Mouse (Mus musculus) embryonic facial prominence, embryonic 10.5 days (tissue): ENCODE data around the gene Vav2. TPM values are rescaled to one million over a fixed set of nuclear protein-coding genes. Genes with fewer than 3 reads are reported as not detected.
A peak's percentile ranks its signal among the peaks of the same experiment; 100 is the strongest.

Experiments
- DNase-seq: peaks from one replicate; pipeline ENCODE4 v3.0.0-alpha.2; 2017; ENCODE audit warnings: low spot score
- H3K27ac ChIP-seq: fragments of 300-500 bp; sonication (generic); replicated peaks from 2 replicates; pipeline ENCODE4 v1.5.1; 2016; ENCODE audit warnings: mild to moderate bottlenecking
- H3K27me3 ChIP-seq: fragments of 300-500 bp; sonication (generic); replicated peaks from 2 replicates; pipeline ENCODE4 v1.6.1; 2016; ENCODE audit warnings: low read depth, mild to moderate bottlenecking; ENCODE audit not compliant: poor library complexity, severe bottlenecking
- H3K36me3 ChIP-seq: fragments of 300-500 bp; sonication (generic); replicated peaks from 2 replicates; pipeline ENCODE4 v1.6.1; 2016; ENCODE audit warnings: mild to moderate bottlenecking, moderate library complexity
- H3K4me1 ChIP-seq: fragments of 300-500 bp; sonication (generic); 2 replicates; pipeline ENCODE4 v1.6.1; 2016
- H3K4me3 ChIP-seq: fragments of 300-500 bp; sonication (generic); 2 replicates; pipeline ENCODE4 v1.5.1; 2016; ENCODE audit warnings: mild to moderate bottlenecking, moderate library complexity
- H3K9me3 ChIP-seq: fragments of 300-500 bp; sonication (generic); 2 replicates; pipeline ENCODE4 v1.6.1; 2016; ENCODE audit warnings: mild to moderate bottlenecking
- WGBS: fragments of 180-500 bp; shearing (Covaris S2); methylation state at CpG from one replicate; pipeline ENCODE4 v1.1.7; 2016; 5-methylcytosine and 5-hydroxymethylcytosine counted together
- polyA plus RNA-seq: library from polyadenylated mRNA; unstranded; fragments of >200 nt; fragmentation: Nextera tagmentation; extraction: Ambion mirVana; gene quantifications from 2 replicates; pipeline ENCODE4 v1.2.1, GENCODE M21; 2016

Gene Vav2
- polyA plus RNA-seq, 1 experiment from 2014 or later = 10.3 TPM

GRCm38 (mm10) chr2:27430621-27431020 lies 3.8 kb upstream of the Vav2 start:
- DNase-seq = no peak
- H3K4me3 ChIP-seq = no peak overlapping the region
- H3K4me1 ChIP-seq = peaks cover 24% of the 10 kb centered on the region
- no peaks in the 10 kb centered on the region for H3K27me3 ChIP-seq
- H3K9me3 ChIP-seq = no peaks in the 10 kb centered on the region
- WGBS = 95% methylated on average over 7 of the region's 7 CpGs
- no peak overlapping the region for H3K27ac ChIP-seq
- no peaks in the 10 kb centered on the region for H3K36me3 ChIP-seq

- H3K4me1 ChIP-seq = peaks cover 44% of the 10 kb centered on the region
- peak overlapping the region; percentile 94 for H3K4me3 ChIP-seq
- H3K36me3 ChIP-seq = peaks cover 5% of the 10 kb centered on the region
- no peaks in the 10 kb centered on the region for H3K9me3 ChIP-seq
- peak overlapping the region; percentile 59; the same call in 1 of the 2 replicates for H3K27ac ChIP-seq
- no peaks in the 10 kb centered on the region for H3K27me3 ChIP-seq
- under 1% methylated on average over 4 of the region's 4 CpGs for WGBS
- DNase-seq = peak; percentile 89
Observed at GRCm38 (mm10) chr2:27428071-27428470, 1.2 kb upstream of the Vav2 start.

- no peaks in the 10 kb centered on the region for H3K27me3 ChIP-seq
- under 1% methylated on average over 64 of the region's 64 CpGs for WGBS
- no peak for DNase-seq
- H3K4me1 ChIP-seq = peaks cover 59% of the 10 kb centered on the region
- peak overlapping the region; percentile 96 for H3K27ac ChIP-seq
- no peaks in the 10 kb centered on the region for H3K9me3 ChIP-seq
- peak overlapping the region; percentile 94 for H3K4me3 ChIP-seq
- peaks cover 19% of the 10 kb centered on the region for H3K36me3 ChIP-seq
Observed at GRCm38 (mm10) chr2:27426406-27426854, 403 bp downstream of the Vav2 start.

- under 1% methylated on average over 60 of the region's 60 CpGs for WGBS
- H3K9me3 ChIP-seq = no peaks in the 10 kb centered on the region
- peak overlapping the region; percentile 96 for H3K27ac ChIP-seq
- H3K27me3 ChIP-seq = no peaks in the 10 kb centered on the region
- H3K4me1 ChIP-seq = peaks cover 63% of the 10 kb centered on the region
- H3K36me3 ChIP-seq = peaks cover 24% of the 10 kb centered on the region
- H3K4me3 ChIP-seq = peak overlapping the region; percentile 94
- peak; percentile 70 for DNase-seq
Observed at GRCm38 (mm10) chr2:27425751-27426405, 955 bp downstream of the Vav2 start.

DNA sequence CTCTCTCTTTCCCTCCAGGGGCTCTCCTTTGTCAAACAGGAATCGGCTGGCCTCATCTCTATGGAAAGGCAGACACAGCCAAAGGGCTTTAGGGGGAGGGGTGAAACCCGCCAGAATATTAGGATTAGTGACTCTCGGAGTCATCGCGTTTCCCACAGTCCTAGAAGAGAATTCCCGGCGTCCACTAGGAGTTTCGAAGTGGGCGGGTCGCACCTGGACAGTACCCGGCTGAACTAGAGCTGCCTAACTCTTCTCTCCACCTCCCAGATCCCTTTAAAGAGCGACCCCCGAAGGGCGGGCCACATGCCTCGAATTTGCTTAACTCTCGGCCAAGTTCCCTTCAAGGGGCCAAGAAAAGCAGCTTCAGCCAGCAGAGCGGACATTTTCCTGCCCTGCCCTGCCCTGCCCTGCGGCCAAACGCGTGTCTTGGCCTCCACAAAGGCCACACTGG lies 1.6 kb downstream of the Vav2 start:
- peaks cover 29% of the 10 kb centered on the region for H3K36me3 ChIP-seq
- H3K4me1 ChIP-seq = peaks cover 65% of the 10 kb centered on the region
- peak overlapping the region; percentile 96 for H3K27ac ChIP-seq
- H3K27me3 ChIP-seq = no peaks in the 10 kb centered on the region
- under 1% methylated on average over 20 of the region's 20 CpGs for WGBS
- H3K4me3 ChIP-seq = peak overlapping the region; percentile 94
- DNase-seq = peak; percentile 74
- H3K9me3 ChIP-seq = no peaks in the 10 kb centered on the region

DNA sequence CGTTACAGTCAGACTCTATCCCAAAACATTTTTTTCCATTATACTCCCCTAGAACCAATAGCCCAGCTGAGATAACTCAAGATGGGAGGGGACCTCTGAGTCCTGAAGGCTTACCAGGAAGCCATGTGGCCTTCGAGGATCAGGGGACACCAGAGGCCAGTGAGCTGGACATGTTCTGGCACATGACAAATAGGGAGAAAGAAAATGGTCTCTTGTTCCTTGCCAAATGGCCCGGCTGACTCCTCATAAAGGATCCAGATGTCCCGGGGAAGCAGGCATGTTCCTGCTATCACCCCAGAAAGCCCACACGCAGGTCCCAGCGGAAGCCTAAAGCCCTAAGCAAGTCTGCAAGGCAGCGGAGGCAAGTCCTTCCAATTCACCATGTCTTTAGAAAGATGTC lies 3.2 kb downstream of the Vav2 start:
- Histone ChIP-seq H3K4me1 (peaks cover 81% of the 10 kb centered on the region), H3K36me3 (peaks cover 29% of the 10 kb centered on the region), H3K9me3 (no peaks in the 10 kb centered on the region), H3K27ac (no peak overlapping the region; the same call in 1 of the 2 replicates), H3K4me3 (peak overlapping the region; percentile 94; the same call in 1 of the 2 replicates), H3K27me3 (no peaks in the 10 kb centered on the region)
- WGBS = 84% methylated on average over 7 of the region's 7 CpGs
- DNase-seq = no peak

DNA sequence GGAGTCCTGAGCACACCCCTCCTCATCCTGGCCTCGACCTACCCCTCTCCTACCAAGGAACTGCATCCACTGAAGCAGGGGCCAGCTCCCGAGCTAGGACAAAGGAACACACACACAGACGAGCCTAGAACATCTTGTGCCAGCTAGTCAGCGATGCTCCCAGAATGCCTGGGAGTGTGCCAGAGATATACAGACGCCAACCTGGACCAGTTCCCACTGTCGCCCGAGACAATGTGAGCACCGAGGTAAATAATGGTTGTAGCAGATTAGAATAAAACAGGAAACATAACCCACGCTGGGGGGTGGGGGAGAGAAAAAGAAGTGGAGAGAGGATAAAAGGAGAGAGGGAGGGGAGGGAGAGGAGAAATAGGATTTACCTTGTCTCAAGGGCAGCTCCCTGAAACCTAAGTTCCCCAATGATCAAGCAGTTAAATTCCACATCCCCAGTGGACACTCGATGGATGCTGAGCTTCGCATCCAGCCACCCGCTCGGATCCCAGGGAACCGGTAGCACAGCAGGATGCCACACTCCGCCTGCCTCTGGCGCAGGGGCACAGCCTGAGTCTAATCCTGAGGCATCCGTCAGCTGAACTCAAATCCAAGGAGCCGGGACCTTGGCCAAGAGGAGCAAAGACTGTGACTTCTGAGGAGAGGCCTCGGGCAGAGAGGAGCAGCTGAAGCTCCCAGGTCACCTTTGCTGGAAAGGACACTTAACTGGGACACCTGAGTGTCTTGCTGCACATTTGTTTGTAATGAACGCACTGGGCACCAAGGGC lies 5.4 kb downstream of the Vav2 start:
- Histone ChIP-seq H3K4me1 (peaks cover 90% of the 10 kb centered on the region), H3K4me3 (no peak overlapping the region), H3K27ac (no peak overlapping the region), H3K36me3 (peaks cover 29% of the 10 kb centered on the region), H3K27me3 (no peaks in the 10 kb centered on the region), H3K9me3 (no peaks in the 10 kb centered on the region)
- 80% methylated on average over 20 of the region's 20 CpGs for WGBS
- no peak for DNase-seq

GRCm38 (mm10) chr2:27418577-27419070 lies 8.2 kb downstream of the Vav2 start:
- H3K27ac ChIP-seq = peak overlapping the region; percentile 32; the same call in 1 of the 2 replicates
- no peaks in the 10 kb centered on the region for H3K9me3 ChIP-seq
- DNase-seq = no peak
- peaks cover 92% of the 10 kb centered on the region for H3K4me1 ChIP-seq
- no peaks in the 10 kb centered on the region for H3K27me3 ChIP-seq
- H3K4me3 ChIP-seq = no peak overlapping the region
- 56% methylated on average over 6 of the region's 6 CpGs for WGBS
- peaks cover 29% of the 10 kb centered on the region for H3K36me3 ChIP-seq

DNA sequence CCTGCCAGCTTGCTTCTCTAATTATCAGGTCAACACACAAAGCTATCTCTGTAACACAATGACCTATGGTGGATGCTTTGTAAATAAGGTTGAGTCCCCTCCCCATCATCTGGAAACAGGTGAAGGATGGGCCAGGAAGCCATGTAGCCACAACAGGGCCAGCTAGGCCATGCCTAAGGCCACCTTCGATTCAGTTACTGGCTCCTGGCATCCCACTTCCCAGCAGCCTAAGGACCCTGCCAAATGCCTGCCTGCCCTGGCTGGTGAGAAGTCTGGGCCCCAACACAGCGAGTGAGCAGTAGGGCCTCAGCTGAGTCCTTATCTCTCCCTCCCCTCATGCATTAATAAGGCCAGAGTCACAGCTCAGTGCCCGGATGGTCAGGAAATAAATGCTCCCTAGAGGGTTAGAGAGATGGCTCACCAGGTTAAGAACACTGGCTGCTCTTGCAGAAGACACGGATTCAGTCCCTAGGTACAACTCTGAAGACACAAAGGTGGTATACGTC lies 9.1 kb downstream of the Vav2 start:
- no peaks in the 10 kb centered on the region for H3K9me3 ChIP-seq
- peaks cover 20% of the 10 kb centered on the region for H3K36me3 ChIP-seq
- no peak for DNase-seq
- WGBS = 69% methylated on average over 5 of the region's 5 CpGs
- peaks cover 92% of the 10 kb centered on the region for H3K4me1 ChIP-seq
- no peaks in the 10 kb centered on the region for H3K27me3 ChIP-seq
- H3K27ac ChIP-seq = no peak overlapping the region; the same call in 1 of the 2 replicates
- H3K4me3 ChIP-seq = no peak overlapping the region

GRCm38 (mm10) chr2:27416425-27416824 lies 10.4 kb downstream of the Vav2 start:
- Histone ChIP-seq H3K36me3 (peaks cover 10% of the 10 kb centered on the region; the same call in 1 of the 2 replicates), H3K27me3 (no peaks in the 10 kb centered on the region), H3K4me1 (peaks cover 94% of the 10 kb centered on the region), H3K27ac (peak overlapping the region; percentile 40; the same call in 1 of the 2 replicates), H3K9me3 (no peaks in the 10 kb centered on the region), H3K4me3 (no peak overlapping the region)
- 37% methylated on average over 3 of the region's 3 CpGs for WGBS
- no peak for DNase-seq

- Histone ChIP-seq H3K36me3 (peaks cover under 1% of the 10 kb centered on the region; the same call in 1 of the 2 replicates), H3K27ac (peak overlapping the region; percentile 70; the same call in 1 of the 2 replicates), H3K9me3 (no peaks in the 10 kb centered on the region), H3K4me1 (peaks cover 98% of the 10 kb centered on the region), H3K4me3 (no peak overlapping the region), H3K27me3 (no peaks in the 10 kb centered on the region)
- DNase-seq = no peak
- 66% methylated on average over 11 of the region's 11 CpGs for WGBS
Observed at GRCm38 (mm10) chr2:27415060-27415783, 11.6 kb downstream of the Vav2 start.
